Mouse (Mus musculus): ENCODE data around the gene Rin1. TPM values are rescaled to one million over a fixed set of nuclear protein-coding genes. Genes with fewer than 3 reads are reported as not detected.

The Rin1 gene
- polyA plus RNA-seq, 1 experiment from 2014 or later: 1.6 TPM

GRCm38 (mm10) chr19:5069978-5070377 lies 19.7 kb downstream of the Rin1 start:
- 88% methylated on average over 7 of the region's 7 CpGs for WGBS
- ATAC-seq (ENCODE audit: low FRiP score, low TSS enrichment) (no peak), DNase-seq (no peak)
- H3K4me3 ChIP-seq (replicated peaks; ENCODE audit: low read depth, low read length): no peak overlapping the region
- no peak overlapping the region for H3K4me2 ChIP-seq (ENCODE audit: low read length)
- H3K9ac ChIP-seq (replicated peaks; ENCODE audit: low read length): no peak overlapping the region
- no peaks in the 10 kb centered on the region for H3K9me3 ChIP-seq (ENCODE audit: control insufficient read depth, low read length)
- peaks cover 33% of the 10 kb centered on the region for H3K27me3 ChIP-seq (ENCODE audit: control insufficient read depth, insufficient read depth, low read length)
- H3K36me3 ChIP-seq (ENCODE audit: control insufficient read depth, insufficient read depth, low read length): no peaks in the 10 kb centered on the region
- no peak overlapping the region for H3K27ac ChIP-seq (replicated peaks; ENCODE audit: low read depth, low read length)
- peaks cover 31% of the 10 kb centered on the region for H3K4me1 ChIP-seq (ENCODE audit: control insufficient read depth, insufficient read depth, low read length)

DNA sequence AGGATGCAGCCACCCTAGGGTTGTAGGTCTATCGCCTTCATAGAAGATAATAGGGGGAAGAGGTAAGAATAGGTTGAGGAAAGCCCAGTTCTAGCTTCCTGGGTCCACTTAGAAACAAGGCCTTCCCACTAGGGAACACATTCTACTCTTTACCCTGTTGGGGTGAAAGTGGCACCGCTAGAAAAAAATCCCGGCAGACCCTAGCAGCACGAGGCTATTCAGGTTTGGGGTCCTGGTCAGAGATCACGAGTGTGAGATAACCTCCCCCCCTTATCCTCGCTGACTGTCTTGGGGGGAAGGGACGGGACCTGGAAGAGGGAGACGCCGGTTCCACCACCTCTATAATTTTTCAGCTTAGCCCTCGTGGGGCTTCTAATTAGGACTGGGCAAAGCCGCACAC lies 20.8 kb downstream of the Rin1 start:
- ATAC-seq (ENCODE audit: low FRiP score, low TSS enrichment) (no peak), DNase-seq (no peak)
- H3K4me1 ChIP-seq (ENCODE audit: control insufficient read depth, insufficient read depth, low read length): peaks cover 31% of the 10 kb centered on the region
- peak overlapping the region; percentile 47 for H3K9ac ChIP-seq (replicated peaks; ENCODE audit: low read length)
- H3K27me3 ChIP-seq (ENCODE audit: control insufficient read depth, insufficient read depth, low read length): peaks cover 33% of the 10 kb centered on the region
- H3K36me3 ChIP-seq (ENCODE audit: control insufficient read depth, insufficient read depth, low read length): no peaks in the 10 kb centered on the region
- 0 out of 2 replicates have a peak overlapping the region, but pooled peaks have one; percentile 26 for H3K27ac ChIP-seq (replicated peaks; ENCODE audit: low read depth, low read length)
- peak overlapping the region; percentile 41 for H3K4me3 ChIP-seq (replicated peaks; ENCODE audit: low read depth, low read length)
- H3K9me3 ChIP-seq (ENCODE audit: control insufficient read depth, low read length): no peaks in the 10 kb centered on the region
- peak overlapping the region; percentile 69 for H3K4me2 ChIP-seq (ENCODE audit: low read length)
- 9% methylated on average over 11 of the region's 11 CpGs for WGBS

DNA sequence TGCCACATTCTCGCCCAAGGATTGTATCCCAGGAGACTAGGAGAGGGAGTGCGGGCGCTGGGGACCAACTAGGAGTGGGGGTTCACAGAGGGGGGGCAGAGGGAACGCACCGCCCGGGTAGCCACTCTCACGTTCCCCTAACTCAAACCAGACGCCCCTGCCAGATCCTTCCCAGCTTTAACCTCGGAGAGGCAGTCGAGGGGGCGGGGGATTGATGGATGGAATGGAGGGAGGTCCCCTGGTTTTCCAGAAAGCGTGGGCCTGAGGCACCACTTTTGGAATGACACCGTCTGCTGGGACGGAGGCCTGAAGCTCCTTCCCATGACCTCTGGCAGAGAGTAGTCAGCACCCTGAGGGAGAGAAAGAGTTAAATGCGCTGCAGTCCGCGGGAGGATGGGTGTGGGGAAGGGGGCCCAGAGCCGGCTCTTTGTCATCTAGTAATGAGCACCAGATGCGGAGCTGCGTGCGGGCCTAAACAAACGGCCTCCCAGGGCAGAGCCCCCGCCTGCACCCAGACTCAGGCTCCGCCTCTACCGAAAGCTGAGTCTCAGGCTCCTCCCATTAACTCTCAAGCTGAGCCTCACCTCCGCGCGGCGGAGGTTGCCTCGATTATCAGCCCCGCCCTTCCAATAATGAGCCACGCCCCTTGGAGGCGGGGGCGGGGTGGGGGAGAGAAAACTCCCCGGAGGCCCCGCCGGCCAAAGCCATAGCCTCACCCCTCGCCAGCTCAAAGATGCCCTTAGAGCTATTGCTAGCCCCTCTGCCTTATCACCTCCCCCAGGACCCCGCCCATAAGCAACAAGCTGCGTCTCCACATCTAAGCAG lies 21.5 kb downstream of the Rin1 start:
- DNase-seq: peak; percentile 85
- H3K4me3 ChIP-seq (replicated peaks; ENCODE audit: low read depth, low read length): peak overlapping the region; percentile 41
- peak overlapping the region; percentile 69 for H3K4me2 ChIP-seq (ENCODE audit: low read length)
- H3K4me1 ChIP-seq (ENCODE audit: control insufficient read depth, insufficient read depth, low read length): peaks cover 31% of the 10 kb centered on the region
- peaks cover 33% of the 10 kb centered on the region for H3K27me3 ChIP-seq (ENCODE audit: control insufficient read depth, insufficient read depth, low read length)
- H3K9ac ChIP-seq (replicated peaks; ENCODE audit: low read length): peak overlapping the region; percentile 47
- H3K9me3 ChIP-seq (ENCODE audit: control insufficient read depth, low read length): no peaks in the 10 kb centered on the region
- peak; percentile 86 for ATAC-seq (ENCODE audit: low FRiP score, low TSS enrichment)
- WGBS: under 1% methylated on average over 40 of the region's 40 CpGs
- H3K27ac ChIP-seq (replicated peaks; ENCODE audit: low read depth, low read length): 0 out of 2 replicates have a peak overlapping the region, but pooled peaks have one; percentile 26
- H3K36me3 ChIP-seq (ENCODE audit: control insufficient read depth, insufficient read depth, low read length): no peaks in the 10 kb centered on the region

DNA sequence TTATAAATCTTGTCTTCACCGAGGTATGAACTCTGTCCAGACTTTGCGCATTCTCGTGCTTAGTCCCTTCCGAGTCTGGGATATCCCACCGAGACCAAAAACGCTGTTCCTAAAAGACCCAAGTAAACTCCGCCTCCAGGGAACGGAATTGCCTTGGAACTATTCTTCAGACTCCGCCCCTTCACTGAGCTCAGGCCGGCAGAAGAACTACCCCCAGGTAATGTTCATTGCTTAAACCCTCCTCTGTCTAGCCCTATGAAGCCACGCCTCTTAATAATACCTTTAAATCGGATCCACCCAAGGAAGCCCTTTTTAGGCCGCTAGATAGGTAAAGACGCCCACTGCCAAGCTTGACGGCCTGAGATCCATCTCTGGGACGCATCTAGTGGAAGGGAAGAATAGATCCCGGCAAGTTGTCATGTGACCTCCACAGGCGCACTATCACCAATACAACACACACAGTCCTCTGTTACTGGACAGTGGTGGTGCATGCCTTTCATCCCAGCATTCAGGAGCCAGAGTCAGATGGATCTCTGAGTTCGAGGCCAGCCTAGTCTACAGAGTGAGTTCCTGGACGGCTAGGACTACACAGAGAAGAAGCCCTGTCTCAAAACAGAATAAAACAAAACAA lies 22.2 kb downstream of the Rin1 start:
- Histone ChIP-seq H3K36me3 (ENCODE audit: control insufficient read depth, insufficient read depth, low read length) (no peaks in the 10 kb centered on the region), H3K27ac (replicated peaks; ENCODE audit: low read depth, low read length) (no peak overlapping the region), H3K4me1 (ENCODE audit: control insufficient read depth, insufficient read depth, low read length) (peaks cover 29% of the 10 kb centered on the region), H3K4me2 (ENCODE audit: low read length) (peak overlapping the region; percentile 69), H3K27me3 (ENCODE audit: control insufficient read depth, insufficient read depth, low read length) (peaks cover 26% of the 10 kb centered on the region), H3K4me3 (replicated peaks; ENCODE audit: low read depth, low read length) (peak overlapping the region; percentile 41), H3K9me3 (ENCODE audit: control insufficient read depth, low read length) (no peaks in the 10 kb centered on the region), H3K9ac (replicated peaks; ENCODE audit: low read length) (no peak overlapping the region)
- DNase-seq: peak; percentile 55
- peak; percentile 9; the same call in 1 of the 2 replicates for ATAC-seq (ENCODE audit: low FRiP score, low TSS enrichment)
- WGBS: 3% methylated on average over 20 of the region's 20 CpGs

DNA sequence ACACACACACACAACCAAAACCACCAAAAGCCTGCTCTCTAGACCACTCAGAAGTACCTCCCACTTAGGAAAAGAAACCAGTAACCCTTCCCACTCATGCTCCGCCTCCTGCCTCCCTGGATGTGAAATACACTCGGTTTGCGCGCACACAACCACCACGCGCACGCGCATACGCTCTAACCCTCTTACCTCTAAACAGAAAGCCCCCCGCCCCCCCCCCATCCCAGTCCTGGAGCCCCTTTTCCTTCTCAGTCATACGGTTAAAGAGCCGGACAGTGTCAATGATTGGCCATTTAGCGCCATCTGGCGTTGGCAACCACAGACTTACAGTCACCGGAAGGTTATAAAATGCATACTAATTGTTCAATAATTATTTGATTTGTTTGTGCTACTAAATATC lies 22.7 kb downstream of the Rin1 start:
- H3K9ac ChIP-seq (replicated peaks; ENCODE audit: low read length): no peak overlapping the region
- H3K4me2 ChIP-seq (ENCODE audit: low read length): peak overlapping the region; percentile 69
- peak; percentile 87 for DNase-seq
- no peak overlapping the region for H3K27ac ChIP-seq (replicated peaks; ENCODE audit: low read depth, low read length)
- H3K9me3 ChIP-seq (ENCODE audit: control insufficient read depth, low read length): no peaks in the 10 kb centered on the region
- H3K36me3 ChIP-seq (ENCODE audit: control insufficient read depth, insufficient read depth, low read length): no peaks in the 10 kb centered on the region
- no peak overlapping the region for H3K4me3 ChIP-seq (replicated peaks; ENCODE audit: low read depth, low read length)
- peaks cover 22% of the 10 kb centered on the region for H3K27me3 ChIP-seq (ENCODE audit: control insufficient read depth, insufficient read depth, low read length)
- H3K4me1 ChIP-seq (ENCODE audit: control insufficient read depth, insufficient read depth, low read length): peaks cover 24% of the 10 kb centered on the region
- 1% methylated on average over 15 of the region's 15 CpGs for WGBS
- ATAC-seq (ENCODE audit: low FRiP score, low TSS enrichment): no peak; the same call in 1 of the 2 replicates

DNA sequence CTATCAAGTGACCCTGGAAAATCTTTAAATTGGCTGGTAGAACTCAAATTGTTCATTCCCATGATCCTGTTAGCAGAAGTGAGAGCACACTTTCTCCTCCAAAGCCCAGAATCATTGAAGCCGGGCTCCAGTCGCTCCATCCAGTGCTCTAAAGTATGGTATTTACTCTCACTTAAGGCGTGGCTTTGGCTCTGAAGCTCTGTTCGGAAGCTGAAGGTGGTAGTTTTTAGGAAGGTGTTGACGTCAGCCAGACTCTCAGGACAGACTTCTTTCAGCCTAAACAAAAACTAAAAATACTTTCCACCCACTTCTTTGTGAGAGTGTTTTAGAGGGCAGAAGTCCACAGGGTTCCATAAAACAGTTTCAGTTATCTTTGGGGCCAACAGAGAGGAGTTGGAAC lies 23.2 kb downstream of the Rin1 start:
- H3K36me3 ChIP-seq (ENCODE audit: control insufficient read depth, insufficient read depth, low read length): no peaks in the 10 kb centered on the region
- DNase-seq: no peak
- no peak overlapping the region for H3K4me2 ChIP-seq (ENCODE audit: low read length)
- WGBS: 47% methylated on average over 5 of the region's 5 CpGs
- H3K4me1 ChIP-seq (ENCODE audit: control insufficient read depth, insufficient read depth, low read length): peaks cover 20% of the 10 kb centered on the region
- H3K9me3 ChIP-seq (ENCODE audit: control insufficient read depth, low read length): no peaks in the 10 kb centered on the region
- H3K4me3 ChIP-seq (replicated peaks; ENCODE audit: low read depth, low read length): no peak overlapping the region
- H3K27me3 ChIP-seq (ENCODE audit: control insufficient read depth, insufficient read depth, low read length): peaks cover 17% of the 10 kb centered on the region
- no peak overlapping the region for H3K27ac ChIP-seq (replicated peaks; ENCODE audit: low read depth, low read length)
- ATAC-seq (ENCODE audit: low FRiP score, low TSS enrichment): no peak
- no peak overlapping the region for H3K9ac ChIP-seq (replicated peaks; ENCODE audit: low read length)

- no peak overlapping the region for H3K4me3 ChIP-seq (replicated peaks; ENCODE audit: low read depth, low read length)
- H3K4me1 ChIP-seq (ENCODE audit: control insufficient read depth, insufficient read depth, low read length): no peaks in the 10 kb centered on the region
- H3K27me3 ChIP-seq (ENCODE audit: control insufficient read depth, insufficient read depth, low read length): peaks cover 40% of the 10 kb centered on the region
- H3K36me3 ChIP-seq (ENCODE audit: control insufficient read depth, insufficient read depth, low read length): no peaks in the 10 kb centered on the region
- no peak overlapping the region for H3K4me2 ChIP-seq (ENCODE audit: low read length)
- no peak overlapping the region for H3K27ac ChIP-seq (replicated peaks; ENCODE audit: low read depth, low read length)
- ATAC-seq (ENCODE audit: low FRiP score, low TSS enrichment) (no peak), DNase-seq (no peak)
- no peak overlapping the region for H3K9ac ChIP-seq (replicated peaks; ENCODE audit: low read length)
- H3K9me3 ChIP-seq (ENCODE audit: control insufficient read depth, low read length): no peaks in the 10 kb centered on the region
- WGBS: 92% methylated on average over 1 of the region's 1 CpGs
Observed at GRCm38 (mm10) chr19:5079279-5079678, 29.0 kb downstream of the Rin1 start.

- 73% methylated on average over 18 of the region's 18 CpGs for WGBS
- no peak overlapping the region for H3K27ac ChIP-seq (replicated peaks; ENCODE audit: low read depth, low read length)
- no peak overlapping the region for H3K9ac ChIP-seq (replicated peaks; ENCODE audit: low read length)
- H3K4me1 ChIP-seq (ENCODE audit: control insufficient read depth, insufficient read depth, low read length): 0 out of 2 replicates have a peak, but pooled peaks cover 3% of the 10 kb centered on the region
- H3K4me2 ChIP-seq (ENCODE audit: low read length): no peak overlapping the region
- peaks cover 62% of the 10 kb centered on the region for H3K27me3 ChIP-seq (ENCODE audit: control insufficient read depth, insufficient read depth, low read length)
- H3K9me3 ChIP-seq (ENCODE audit: control insufficient read depth, low read length): no peaks in the 10 kb centered on the region
- no peak for DNase-seq
- H3K36me3 ChIP-seq (ENCODE audit: control insufficient read depth, insufficient read depth, low read length): no peaks in the 10 kb centered on the region
- no peak overlapping the region for H3K4me3 ChIP-seq (replicated peaks; ENCODE audit: low read depth, low read length)
- ATAC-seq (ENCODE audit: low FRiP score, low TSS enrichment): no peak
Observed at GRCm38 (mm10) chr19:5082005-5082404, 31.7 kb downstream of the Rin1 start.
